Mouse (Mus musculus) left cerebral cortex, postnatal 36 days (tissue): ENCODE measurements at regions not wholly inside any gene's neighbourhood (a gene's known extent, or its start where the extent isn't known, plus 50 kb on each side); places are given as distances from the start of the nearest gene placed in this dataset.

Source experiments
- DNase-seq, 2 experiments: peaks; one replicate each; pipeline ENCODE4 v3.0.0; 2021 to 2022; ENCODE audit warnings: low spot score in 2 of 2, mixed read lengths in 1 of 2
- intact Hi-C: fragments of 180-260 bp; cut with DNase I; formaldehyde crosslinking; loops from one replicate; pipeline ENCODE4 v1.15.1; 2025

- no peak for DNase-seq
- intact Hi-C loops, result no loop called here
Observed at GRCm38 (mm10) chr11:18821384-18821783, 197.4 kb downstream of the Meis1 start.

- intact Hi-C loops, result no loop called here
Observed at GRCm38 (mm10) chr11:18814110-18814509, 204.7 kb downstream of the Meis1 start.

GRCm38 (mm10) chr11:18767479-18767878 lies 251.3 kb downstream of the Meis1 start:
- intact Hi-C loops, result no loop called here
- no peak for DNase-seq

More at GRCm38 (mm10) chr11:18814110-18814509, 204.7 kb downstream of the Meis1 start:
- DNase-seq, result no peak

GRCm38 (mm10) chr11:18766458-18767016 lies 252.2 kb downstream of the Meis1 start:
- no peak for DNase-seq
- intact Hi-C loops, result no loop called here

- DNase-seq, result no peak
- intact Hi-C loops, result loop anchor here (10.0 kb wide), 1 partner anchor 1006 kb away; no protein-coding TSS in a partner anchor
Observed at GRCm38 (mm10) chr11:18758591-18759074, 260.2 kb downstream of the Meis1 start.

GRCm38 (mm10) chr11:18756576-18756975 lies 262.2 kb downstream of the Meis1 start:
- intact Hi-C loops, result loop anchor here (10.0 kb wide), 1 partner anchor 1008 kb away; no protein-coding TSS in a partner anchor
- no peak for DNase-seq

GRCm38 (mm10) chr11:18754732-18755525 lies 263.9 kb downstream of the Meis1 start:
- intact Hi-C loops, result loop anchor here (5.0 to 10.0 kb wide), 2 partner anchors 262 to 1010 kb away; partner anchors contain the start of gene Meis1
- no peak for DNase-seq

- intact Hi-C loops, result loop anchor here (2.0 to 10.0 kb wide), 3 partner anchors 121 to 1011 kb away; partner anchors contain the start of gene Meis1
- no peak for DNase-seq
Observed at GRCm38 (mm10) chr11:18753856-18754255, 264.9 kb downstream of the Meis1 start.

- intact Hi-C loops, result loop anchor here (2.0 to 10.0 kb wide), 3 partner anchors 122 to 1012 kb away; partner anchors contain the start of gene Meis1
- DNase-seq, result no peak
Observed at GRCm38 (mm10) chr11:18753246-18753645, 265.5 kb downstream of the Meis1 start.

- DNase-seq, result no peak
- intact Hi-C loops, result loop anchor here (2.0 to 10.0 kb wide), 3 partner anchors 122 to 1012 kb away; partner anchors contain the start of gene Meis1
Observed at GRCm38 (mm10) chr11:18752512-18752911, 266.3 kb downstream of the Meis1 start.

GRCm38 (mm10) chr11:18750911-18751841 lies 267.6 kb downstream of the Meis1 start:
- intact Hi-C loops, result loop anchor here (5.0 to 10.0 kb wide), 2 partner anchors 266 to 1014 kb away; partner anchors contain the start of gene Meis1
- DNase-seq, result no peak

GRCm38 (mm10) chr11:18750080-18750375 lies 268.8 kb downstream of the Meis1 start:
- intact Hi-C loops, result loop anchor here (5.0 to 10.0 kb wide), 2 partner anchors 267 to 1015 kb away; partner anchors contain the start of gene Meis1
- no peak for DNase-seq

- DNase-seq, result no peak
- intact Hi-C loops, result loop anchor here (5.0 to 10.0 kb wide), 2 partner anchors 268 to 1015 kb away; partner anchors contain the start of gene Meis1
Observed at GRCm38 (mm10) chr11:18749265-18750079, 269.3 kb downstream of the Meis1 start.

- intact Hi-C loops, result no loop called here
- no peak for DNase-seq
Observed at GRCm38 (mm10) chr11:18747871-18748461, 270.8 kb downstream of the Meis1 start.

GRCm38 (mm10) chr11:18747361-18747760 lies 271.4 kb downstream of the Meis1 start:
- intact Hi-C loops, result no loop called here
- DNase-seq, result no peak

- intact Hi-C loops, result no loop called here
- DNase-seq, result no peak
Observed at GRCm38 (mm10) chr11:18746486-18746885, 272.3 kb downstream of the Meis1 start.

GRCm38 (mm10) chr11:18745840-18746239 lies 272.9 kb downstream of the Meis1 start:
- intact Hi-C loops, result no loop called here
- DNase-seq, result no peak
